Mouse (Mus musculus) forelimb bud, embryonic 11.5 days (tissue): ENCODE results near the gene Mrps36.
"Not testable (repeated sequence)": the region's sequence is repeated elsewhere in the genome, so short reads cannot be mapped to it uniquely, and the experiment has no call there.

Experiments
- DNase-seq: peaks from one replicate; pipeline ENCODE4 v3.0.0-alpha.2; 2012; ENCODE audit warnings: low read depth, low spot score

Mrps36 gene

DNA sequence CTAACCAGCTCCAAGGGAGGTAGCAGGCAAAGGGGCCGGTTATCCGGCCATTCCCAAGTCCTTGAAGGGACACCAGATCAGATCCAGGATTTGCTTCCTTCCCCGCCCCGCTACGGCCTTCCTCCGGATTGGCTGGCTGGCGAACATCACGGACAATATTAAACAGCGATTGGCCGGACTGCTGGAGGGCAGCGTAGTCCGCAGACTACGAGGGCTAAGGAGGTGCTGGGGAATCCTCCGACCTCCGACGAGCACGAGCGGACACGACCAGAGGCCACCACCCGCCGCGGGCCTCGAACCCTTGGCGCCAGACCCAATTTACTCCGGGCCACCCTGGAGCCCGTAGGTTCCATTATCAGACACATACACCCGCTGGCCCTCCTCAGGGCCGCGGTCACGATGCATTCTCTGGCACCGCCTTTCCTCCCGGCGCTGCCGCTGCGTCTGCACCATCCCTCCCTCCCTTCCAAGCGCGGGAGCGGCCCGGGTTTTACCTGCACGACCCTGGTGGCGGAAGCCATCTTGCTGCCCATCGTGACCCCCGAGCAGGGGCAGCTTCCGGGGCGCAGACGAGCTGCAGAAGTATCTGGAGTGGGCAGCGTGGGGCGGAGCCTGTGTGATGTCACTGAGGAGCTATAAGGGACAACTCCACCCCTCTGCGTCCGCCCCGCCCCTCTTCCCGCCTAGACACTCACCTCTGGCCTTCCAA lies at the start of gene Mrps36:
TSS of gene Mrps36 (minus strand) at position 624 of the 709 bp plus-strand sequence.
- peak; percentile 88 for DNase-seq

DNA sequence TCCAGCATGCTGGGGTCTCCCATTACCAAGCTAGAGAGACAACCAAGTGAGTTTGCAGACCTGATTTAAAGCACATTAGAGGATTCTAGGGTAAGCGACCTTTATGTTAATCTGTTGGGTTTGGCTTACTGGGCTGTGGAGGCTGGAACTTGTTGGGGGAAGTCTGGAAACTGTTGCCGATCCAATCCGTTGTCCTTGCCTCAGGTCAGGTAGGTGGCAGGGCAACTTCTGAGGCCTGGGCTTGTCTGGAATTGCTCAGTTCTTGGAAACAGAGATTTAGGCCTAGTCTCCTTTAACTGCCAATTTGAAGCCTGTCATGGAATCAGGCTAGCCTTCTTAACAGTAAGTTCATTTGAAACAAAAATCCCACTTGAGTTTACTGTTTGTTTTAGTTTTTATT lies 44.6 kb upstream of the Mrps36 start:
- DNase-seq, result no peak

DNA sequence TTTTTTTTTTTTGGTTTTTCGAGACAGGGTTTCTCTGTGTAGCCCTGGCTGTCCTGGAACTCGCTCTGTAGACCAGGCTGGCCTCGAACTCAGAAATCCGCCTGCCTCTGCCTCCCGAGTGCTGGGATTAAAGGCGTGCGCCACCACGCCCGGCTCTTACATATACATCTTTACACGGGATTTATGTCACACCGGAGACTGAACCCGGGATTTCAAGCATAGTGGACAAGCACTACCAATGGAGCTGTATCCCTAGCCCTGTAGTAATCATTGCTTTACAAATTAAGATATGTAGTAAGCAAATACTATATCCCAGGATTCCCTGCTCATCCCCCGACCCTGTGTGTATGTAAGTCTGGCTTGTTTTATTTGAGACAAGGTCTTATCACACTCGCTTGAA lies 43.6 kb upstream of the Mrps36 start:
- DNase-seq, result not testable (repeated sequence)

DNA sequence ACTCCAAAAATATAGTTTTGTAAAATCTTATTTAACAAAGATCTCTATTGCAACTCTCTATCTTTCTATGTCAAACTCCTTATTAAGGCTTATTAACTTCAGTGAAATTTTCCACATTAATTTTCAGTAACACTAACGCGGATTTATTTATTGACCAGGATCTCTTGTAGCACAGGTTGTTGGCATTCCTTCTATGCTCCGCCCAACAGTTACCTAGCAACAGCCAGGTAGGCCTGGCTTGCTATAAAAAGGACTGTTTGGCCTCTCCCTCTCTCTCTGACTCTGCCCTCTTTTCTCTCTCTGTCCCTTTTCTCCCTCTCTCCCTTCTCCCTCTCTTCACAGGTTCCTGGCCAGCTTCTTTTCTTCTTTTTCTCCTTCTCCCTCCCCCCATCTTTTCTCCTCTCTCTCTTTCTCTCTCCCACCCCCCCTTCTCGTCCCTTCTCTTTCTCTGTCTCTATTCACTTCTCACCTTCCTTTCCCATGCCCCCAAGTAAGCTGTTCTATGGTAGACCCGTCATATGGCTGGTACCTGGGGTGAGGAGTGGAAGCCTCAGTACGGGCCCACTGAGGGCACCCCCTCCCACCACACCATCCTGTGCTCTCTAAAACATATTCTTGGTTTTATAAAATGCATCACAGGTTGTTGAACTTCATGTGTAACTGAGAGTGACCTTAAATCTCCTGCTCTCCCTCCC lies 43.0 kb upstream of the Mrps36 start:
- no peak for DNase-seq

DNA sequence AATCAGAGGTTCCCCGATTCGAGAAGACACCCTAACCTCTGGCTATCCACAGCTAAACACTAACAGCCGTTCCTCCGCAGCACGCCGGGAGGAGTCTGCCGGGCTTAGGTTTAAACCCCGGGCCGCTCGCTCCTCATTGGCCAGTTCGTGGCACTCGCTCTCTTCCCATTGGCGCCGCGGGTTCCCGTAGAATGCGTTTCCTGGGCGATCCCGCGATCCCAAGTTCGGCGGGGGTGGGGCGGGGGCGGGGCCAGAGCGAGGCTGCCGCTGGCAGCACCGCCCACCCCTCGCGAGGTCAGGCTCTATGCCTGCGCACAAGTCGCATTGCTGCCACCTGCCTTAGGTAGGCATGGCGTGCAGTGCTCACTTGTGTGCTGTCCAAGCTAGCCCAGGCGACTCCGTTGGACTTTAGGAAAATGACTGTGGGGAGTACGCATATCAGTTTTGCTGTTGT lies 42.0 kb upstream of the Mrps36 start, which contains the start of gene Ccnb1:
TSS of gene Ccnb1 (minus strand) at position 157 of the 454 bp plus-strand sequence.
- DNase-seq, result peak; percentile 93

DNA sequence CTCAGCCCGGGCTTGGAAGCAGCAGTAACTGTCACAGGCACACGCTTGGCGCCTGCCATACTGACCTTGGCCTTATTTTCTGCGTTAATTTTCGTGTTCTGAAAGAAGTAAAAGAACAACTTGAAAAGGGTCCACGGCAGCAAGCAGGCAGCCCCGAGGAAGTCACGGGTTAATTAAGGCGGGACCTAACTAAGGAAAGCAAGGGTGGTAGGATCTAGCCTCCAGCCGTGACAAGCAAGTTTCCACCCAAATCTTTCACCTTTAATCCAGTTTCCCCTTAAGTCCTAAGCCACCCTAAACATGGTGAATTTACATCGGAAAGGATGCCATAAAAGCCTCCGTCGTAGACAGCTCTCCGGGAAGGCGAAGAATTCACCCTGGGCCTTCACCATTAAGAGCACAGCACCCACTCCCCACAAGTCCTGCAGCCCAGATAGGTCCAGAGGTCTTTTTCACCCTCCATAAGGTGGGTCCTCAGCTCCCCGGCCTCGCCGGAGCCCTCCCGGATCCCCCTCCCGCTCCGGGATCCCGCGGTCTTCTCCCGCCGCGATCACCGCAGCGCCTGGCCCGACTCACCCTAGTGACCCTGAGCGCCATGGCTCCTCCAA lies 41.5 kb upstream of the Mrps36 start:
- no peak for DNase-seq

DNA sequence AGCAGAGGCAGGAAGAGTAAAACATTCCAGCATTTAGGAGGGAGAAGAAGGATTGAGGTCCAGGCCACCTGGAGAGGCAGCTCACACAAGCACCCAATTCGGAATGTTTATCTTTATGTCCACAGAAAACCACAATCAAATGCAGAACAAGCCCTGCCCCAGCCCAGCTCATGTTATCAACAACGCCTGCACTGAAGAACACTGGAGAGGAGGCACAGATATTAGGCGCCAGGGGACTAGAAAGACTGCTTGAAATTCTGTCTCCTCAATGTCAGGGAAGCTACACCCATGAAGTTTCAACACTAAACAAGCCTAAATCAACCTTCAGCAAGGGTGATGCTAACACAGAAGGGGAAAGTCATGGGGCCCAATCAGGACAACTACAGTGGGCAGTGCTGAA lies 33.0 kb upstream of the Mrps36 start:
- no peak for DNase-seq

DNA sequence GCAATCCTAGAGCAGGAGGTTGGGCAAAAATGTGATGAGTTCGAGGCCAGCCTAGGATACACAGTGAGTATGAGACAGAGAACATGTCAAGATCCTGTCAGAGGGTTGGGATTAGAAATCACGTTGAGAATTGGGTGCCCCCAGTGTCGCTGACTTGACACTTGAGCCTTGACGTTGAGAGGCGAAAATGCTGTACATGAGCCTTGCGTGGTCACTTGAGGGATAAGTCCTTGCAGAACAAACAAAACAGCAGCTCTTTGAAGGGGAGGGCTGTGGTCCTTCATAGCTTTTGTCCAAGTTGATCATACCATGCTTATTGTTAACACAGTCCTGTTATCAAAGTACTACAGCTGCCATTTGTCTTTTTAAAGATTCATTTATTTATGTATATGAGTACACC lies 32.3 kb upstream of the Mrps36 start:
- no peak for DNase-seq

DNA sequence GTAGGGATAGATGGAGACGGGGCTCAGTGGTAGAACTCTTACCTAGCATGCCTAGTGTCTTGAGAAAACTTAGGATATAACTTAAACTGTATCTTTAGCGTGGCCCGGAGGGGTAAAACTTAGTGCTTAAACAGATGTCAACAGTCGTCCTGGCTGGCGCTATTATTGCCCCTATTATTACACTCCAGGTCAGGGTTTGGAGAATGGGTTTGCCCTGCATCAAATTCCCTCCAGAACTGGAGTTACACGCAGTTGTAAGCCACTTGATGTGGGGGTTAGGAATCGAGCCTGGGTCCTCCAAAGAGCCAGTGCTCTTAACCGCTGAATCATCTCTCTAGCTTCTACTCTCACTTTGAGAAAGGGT lies 31.6 kb upstream of the Mrps36 start:
- DNase-seq, result no peak

DNA sequence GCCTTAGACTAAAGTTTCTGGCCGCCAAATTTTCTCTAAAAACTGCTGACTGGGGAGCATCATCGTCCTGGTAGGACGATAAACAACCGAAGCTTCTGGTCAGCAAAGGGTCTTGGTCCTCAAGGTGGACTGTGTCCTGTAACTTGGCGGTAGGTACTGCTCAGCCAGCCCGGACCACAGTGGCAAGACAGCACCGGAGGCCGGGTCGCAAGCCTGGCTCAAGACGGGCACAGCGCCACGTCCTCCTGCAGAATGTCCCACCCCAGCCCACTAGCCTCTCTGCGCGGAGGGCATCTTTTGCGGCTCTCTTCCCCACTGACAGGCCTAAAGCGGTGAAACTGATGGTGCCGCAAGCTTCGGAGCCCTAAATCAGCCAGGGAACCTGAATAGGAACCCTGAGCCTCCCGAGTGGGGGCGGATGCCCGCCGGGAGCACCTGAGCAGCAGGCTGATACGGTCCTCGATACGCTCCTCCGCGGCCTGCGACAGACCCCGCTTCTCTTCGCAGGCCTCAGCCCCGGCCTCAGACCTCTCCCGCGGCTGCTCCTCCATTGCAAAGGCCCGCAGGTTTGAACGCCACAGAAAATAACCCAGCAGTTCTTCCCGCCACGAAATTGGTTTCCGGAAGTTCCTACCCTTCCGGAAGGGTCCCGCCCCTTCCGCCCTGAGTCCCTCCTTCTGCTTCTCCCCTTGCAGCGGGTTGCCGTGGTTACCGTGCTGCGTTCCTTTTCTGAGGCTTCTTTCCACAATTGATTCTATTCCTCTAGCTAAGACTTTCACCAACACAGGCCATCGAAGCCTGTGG lies 31.0 kb upstream of the Mrps36 start, which contains the start of gene Cenph:
TSS of gene Cenph (minus strand) at position 648 of the 804 bp plus-strand sequence.
- peak; percentile 88 for DNase-seq

DNA sequence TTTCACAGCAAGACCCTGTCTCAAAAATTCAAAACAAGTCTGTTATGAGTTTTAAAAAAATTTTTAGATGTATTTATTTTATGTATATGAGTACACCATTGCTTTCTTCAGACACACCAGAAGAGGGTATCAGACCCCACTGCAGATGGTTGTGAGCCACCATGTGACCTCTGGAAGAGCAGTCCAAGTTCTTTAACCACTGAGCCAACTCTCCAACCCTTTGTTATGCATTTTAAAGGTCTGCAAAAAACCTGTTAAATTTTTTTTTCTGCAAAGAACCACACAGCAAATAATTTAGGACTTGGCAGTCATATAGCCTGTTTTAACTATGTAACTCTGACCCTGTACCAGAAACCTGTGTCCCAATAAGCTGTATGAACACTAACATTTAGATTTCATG lies 30.2 kb upstream of the Mrps36 start:
- no peak for DNase-seq

DNA sequence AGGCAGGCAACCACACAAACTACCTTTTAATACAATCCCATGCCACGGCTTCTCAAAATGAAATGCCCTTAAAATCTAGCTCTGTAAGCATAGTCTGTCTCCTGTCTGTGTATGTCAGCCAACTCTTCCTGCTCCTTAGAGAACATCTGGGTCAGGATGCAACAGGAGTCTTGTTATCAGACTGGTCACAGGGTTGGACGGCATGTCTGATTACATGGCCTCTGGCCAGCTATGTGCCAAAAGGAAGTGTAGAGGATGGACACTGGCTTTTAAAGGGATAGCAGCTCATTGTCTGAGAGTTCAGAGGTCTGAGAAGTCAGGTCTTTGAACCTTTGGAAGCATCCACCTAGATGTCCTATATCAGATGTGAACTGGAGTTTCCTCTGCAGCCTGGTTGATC lies 10.9 kb upstream of the Mrps36 start:
- no peak for DNase-seq

DNA sequence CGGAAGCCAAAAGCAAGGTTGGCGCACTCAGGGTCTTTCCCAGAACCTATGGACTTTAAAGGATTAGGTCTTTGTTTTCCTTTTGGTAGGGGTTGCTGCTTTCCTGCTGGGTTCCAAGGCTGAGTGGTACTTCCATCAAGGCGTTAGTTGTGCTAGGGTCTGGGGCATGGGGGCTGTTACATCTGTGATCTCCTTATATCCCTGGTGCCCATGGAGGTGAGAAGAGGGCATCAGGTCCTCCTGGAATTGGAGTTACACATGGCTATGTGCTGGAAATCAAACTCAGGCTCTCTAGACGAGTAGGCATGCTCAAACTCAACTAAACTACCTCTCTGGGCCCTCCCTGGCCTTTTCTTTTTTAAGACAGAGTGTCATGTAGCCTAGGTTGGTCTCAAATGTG lies 9.7 kb upstream of the Mrps36 start:
- DNase-seq, result no peak

DNA sequence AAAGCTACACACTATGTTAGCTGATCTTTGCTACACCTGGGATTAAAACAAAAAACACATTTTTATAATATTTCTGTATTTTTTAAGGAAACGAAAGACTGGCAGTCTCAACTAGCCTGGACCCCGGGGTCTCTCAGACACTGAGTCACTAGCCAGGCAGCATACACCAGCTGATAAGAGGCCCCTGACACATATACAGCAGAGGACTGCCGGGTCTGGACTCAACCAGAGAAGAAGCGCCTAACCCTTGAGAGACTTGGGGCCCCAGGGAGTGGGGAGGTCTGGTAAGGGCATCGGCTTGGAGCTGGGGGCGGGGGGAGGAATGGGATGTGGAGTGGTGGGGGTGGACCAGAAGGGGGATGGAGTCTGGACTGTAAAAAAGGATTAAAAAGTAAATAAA lies 8.6 kb upstream of the Mrps36 start:
- no peak for DNase-seq

DNA sequence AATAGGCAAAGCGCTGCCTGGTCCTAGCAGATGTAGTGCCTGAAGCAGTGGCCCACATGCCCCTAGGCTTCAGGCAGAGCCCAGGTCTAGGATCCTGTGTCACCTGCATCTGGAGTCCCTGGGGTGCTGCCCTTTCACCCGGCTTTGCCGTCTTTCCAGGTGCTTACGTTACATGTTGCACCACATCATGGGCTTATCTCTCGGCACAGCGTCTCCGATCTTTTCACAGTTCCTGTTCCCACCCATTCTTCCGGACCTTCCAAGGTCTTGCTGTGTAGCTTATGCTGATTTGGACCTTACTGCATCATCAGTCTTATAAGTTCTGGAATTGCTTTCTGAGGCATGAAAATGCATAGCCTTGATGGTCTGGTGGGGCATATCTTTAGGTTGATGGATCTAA lies 8.1 kb upstream of the Mrps36 start:
- DNase-seq, result no peak

DNA sequence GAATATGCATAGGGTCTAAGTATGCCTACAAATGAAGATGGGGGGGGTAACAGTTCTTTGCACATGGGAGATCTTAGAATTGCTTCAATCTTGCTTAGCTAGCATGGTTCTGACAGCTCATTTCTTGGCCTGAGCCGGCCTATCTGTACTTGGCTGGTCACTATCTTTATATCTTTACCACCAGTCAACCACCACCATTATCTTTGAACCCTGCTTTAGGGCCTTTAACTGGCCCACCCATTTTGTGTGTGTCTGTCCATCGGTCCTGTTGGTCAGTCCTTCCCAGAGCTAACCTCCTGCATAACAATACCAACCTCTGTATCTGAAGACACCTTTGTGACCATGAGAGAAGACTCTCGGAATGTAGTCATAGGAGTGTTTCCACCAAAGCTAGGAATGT lies 6.9 kb upstream of the Mrps36 start:
- no peak for DNase-seq

DNA sequence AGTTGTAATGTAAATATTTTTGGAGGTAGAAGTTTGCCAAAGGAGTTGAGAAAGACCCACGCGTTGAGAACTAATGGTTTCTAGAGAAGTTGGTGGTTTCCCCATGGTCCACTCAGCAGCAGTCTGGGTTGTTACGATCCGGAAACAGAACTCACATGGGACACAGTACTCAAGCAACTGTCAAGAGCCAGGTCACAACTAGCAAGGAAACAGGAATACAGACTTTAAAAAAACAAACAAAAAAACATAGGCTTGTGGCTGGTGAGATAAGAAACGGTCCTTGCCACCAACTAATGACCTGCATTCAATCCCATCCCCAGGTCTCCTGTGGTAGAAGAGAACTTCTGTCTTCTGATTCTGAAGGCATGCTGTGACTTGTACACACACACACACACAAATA lies 6.3 kb upstream of the Mrps36 start:
- no peak for DNase-seq

DNA sequence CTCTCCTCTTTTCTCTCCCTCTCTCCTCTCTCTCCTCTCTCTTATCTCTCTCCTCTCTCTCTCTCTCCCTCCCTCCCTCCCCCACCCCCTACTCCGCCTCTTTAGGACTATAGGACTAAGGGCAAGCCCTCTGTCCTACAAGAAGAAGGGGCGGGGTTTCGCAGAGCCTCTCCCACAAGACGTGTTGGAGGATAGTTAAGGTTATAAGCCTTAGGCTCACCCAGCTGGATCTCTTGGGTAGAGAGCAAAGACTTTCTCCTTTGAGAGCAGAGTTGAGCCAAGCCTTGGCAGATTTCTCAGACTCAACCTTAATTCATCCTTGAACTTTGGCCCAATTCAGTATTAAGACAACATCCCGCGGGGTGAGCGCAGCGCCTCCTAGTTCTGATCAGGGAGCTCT lies 4.2 kb upstream of the Mrps36 start:
- DNase-seq, result no peak

DNA sequence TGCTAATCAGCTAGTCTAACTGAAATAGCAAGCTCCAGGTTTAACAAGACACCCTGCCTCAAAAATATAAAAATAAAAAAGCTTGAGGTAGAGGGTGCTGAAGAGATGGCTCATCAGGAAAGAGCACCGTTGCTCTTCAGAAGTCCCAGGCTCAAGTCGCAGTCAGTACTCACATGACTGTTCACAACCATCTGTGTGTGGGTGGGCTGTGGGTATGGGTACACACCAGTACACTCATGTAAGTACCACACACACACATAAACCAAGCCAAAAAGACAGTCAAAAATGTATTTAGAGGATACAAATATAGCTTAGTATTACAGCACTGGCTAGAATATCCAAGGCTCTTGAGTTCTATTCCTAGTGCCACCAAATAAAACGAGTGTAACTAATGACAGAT lies 1.6 kb upstream of the Mrps36 start:
- DNase-seq, result no peak

DNA sequence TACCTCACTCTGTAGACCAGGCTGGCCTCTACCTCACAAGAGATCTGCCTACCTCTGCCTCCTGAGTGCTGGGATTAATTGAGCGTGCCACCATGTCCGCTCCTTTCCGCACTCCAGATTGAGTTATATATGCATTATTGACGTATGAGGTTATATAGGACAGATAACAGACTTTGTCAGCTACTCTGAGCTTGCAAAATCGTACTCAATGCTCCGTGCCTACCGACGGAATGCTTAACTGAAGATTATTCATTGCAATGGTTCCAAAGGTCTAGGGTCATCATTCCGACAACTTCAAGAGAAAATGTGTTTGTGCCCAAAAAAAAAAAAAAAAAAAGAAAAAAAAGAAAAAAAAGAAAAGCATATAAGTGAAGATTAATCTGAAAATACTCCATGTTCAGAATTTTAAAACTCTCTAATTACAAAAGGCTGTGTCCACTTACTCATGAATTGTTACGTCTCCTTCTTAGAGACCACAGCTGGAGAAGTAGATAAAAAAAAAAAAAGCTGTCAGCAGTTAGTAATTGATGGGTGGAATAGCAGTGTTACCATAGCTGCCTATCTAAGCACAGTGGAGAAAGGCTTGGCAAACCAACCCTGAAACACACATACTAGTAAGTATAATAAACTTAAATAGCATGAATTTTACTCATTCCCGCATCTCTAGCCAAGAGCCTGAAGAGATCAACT lies 968 bp downstream of the Mrps36 start:
- no peak for DNase-seq

DNA sequence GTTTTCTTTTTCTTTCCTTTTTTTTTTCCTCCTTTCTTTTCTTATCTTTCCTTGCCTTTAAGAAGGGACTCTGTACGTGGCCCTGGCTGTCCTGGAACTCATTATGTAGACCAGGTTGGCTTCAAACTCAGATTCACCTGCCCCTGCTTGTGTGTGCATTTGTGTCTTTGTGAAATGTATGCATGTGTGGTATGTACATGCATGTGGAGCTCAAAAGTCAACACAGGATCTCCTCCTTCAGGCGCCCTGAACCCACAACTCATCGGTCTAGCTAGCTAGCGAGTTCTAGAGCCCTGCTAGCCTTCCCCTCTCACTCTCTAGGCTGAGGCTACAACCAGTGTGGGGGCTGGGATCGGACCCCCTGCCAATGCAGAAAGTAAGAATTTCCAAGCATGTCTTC lies 1.6 kb downstream of the Mrps36 start:
- no peak for DNase-seq
